In genomic region chr16:51988027-51988426, GRCm38 (mm10) we compare ENCODE assay signal across 18 mouse cellular contexts.
"Had no signal": no experiment of that assay in that cellular context is flagged by ENCODE, and none has a peak within 500 bp of the region (broad histone marks: within the 10 kb centered on the region; RNA-seq: fewer than 3 reads in every experiment).

No protein-coding gene starts in this region.

- ATAC-seq: inflammation-experienced regulatory T-cells, adult 6 months; intestine, postnatal 0 days; midbrain, embryonic 15.5 days had no signal

- H3K36me3 ChIP-seq: limb, embryonic 12.5 days; liver, embryonic 15.5 days; midbrain, embryonic 15.5 days had no signal

- H3K9ac ChIP-seq: limb, embryonic 12.5 days; liver, embryonic 15.5 days; midbrain, embryonic 15.5 days had no signal

- DNase-seq: kidney, postnatal 10 days; kidney, postnatal 4 days; layer of hippocampus, postnatal 36 days; lung, adult 2 months; lung, postnatal 14 days; retina, postnatal 1 day; right cerebral cortex, postnatal 4 days; spleen, adult 18-20 months; thymus, postnatal 36 days had no signal

- H3K4me3 ChIP-seq: layer of hippocampus, adult 2 months; limb, embryonic 12.5 days; liver, embryonic 15.5 days; megakaryocyte, embryonic 14.5 days; midbrain, embryonic 15.5 days had no signal

- H3K4me2 ChIP-seq: limb, embryonic 12.5 days; liver, embryonic 11.5 days; liver, embryonic 15.5 days; midbrain, embryonic 15.5 days had no signal

- H3K27me3 ChIP-seq: limb, embryonic 12.5 days; liver, embryonic 15.5 days; megakaryocyte, embryonic 14.5 days; midbrain, embryonic 15.5 days had no signal

- H3K4me1 ChIP-seq: liver, embryonic 15.5 days; midbrain, embryonic 15.5 days had no signal

- H3K9me3 ChIP-seq: limb, embryonic 12.5 days; liver, embryonic 15.5 days; megakaryocyte, embryonic 14.5 days; midbrain, embryonic 15.5 days had no signal

- H3K27ac ChIP-seq: layer of hippocampus, adult 2 months; limb, embryonic 12.5 days; liver, embryonic 15.5 days; macrophage; midbrain, embryonic 15.5 days had no signal
